Mouse (Mus musculus) small intestine, adult 2 months (tissue): ENCODE data around the gene Slc50a1. TPM values are rescaled to one million over a fixed set of nuclear protein-coding genes. Genes with fewer than 3 reads are reported as not detected.

Source experiments
- H3K27ac ChIP-seq: fragments of 200-500 bp; 2 replicates; pipeline ENCODE4 v1.5.1; 2012; ENCODE audit warnings: low read depth, low read length, control low read depth, inconsistent platforms; ENCODE audit not compliant: insufficient read depth
- H3K27me3 ChIP-seq: fragments of 200-500 bp; 2 replicates; pipeline ENCODE4 v1.6.1; 2012; ENCODE audit warnings: mild to moderate bottlenecking, moderate library complexity, low read length, inconsistent platforms; ENCODE audit not compliant: control insufficient read depth, insufficient read depth
- H3K36me3 ChIP-seq: fragments of 200-500 bp; 2 replicates; pipeline ENCODE4 v1.6.1; 2012; ENCODE audit warnings: mild to moderate bottlenecking, low read length, control low read depth, inconsistent platforms; ENCODE audit not compliant: control insufficient read depth, insufficient read depth
- H3K4me1 ChIP-seq: fragments of 200-500 bp; 2 replicates; pipeline ENCODE4 v1.6.1; 2012; ENCODE audit warnings: low read length, inconsistent platforms, mixed read lengths; ENCODE audit not compliant: control insufficient read depth, insufficient read depth, insufficient read length
- H3K4me3 ChIP-seq: fragments of 200-500 bp; 2 replicates; pipeline ENCODE4 v1.5.1; 2012; ENCODE audit warnings: low read depth, mild to moderate bottlenecking, control low read depth, inconsistent platforms, low read length, moderate library complexity
- CTCF ChIP-seq: fragments of 200-500 bp; IDR thresholded peaks from 2 replicates; pipeline ENCODE4 v1.5.1; 2012; ENCODE audit warnings: low read depth, mild to moderate bottlenecking, control low read depth, inconsistent platforms, low read length, moderate library complexity, mixed read lengths; ENCODE audit not compliant: insufficient replicate concordance, insufficient read length; ENCODE audit errors: extremely low read depth
- POLR2A ChIP-seq: fragments of 200-500 bp; IDR thresholded peaks from 2 replicates; pipeline ENCODE4 v1.6.1; 2012; ENCODE audit warnings: low read depth, mild to moderate bottlenecking, control low read depth, inconsistent platforms, low read length, moderate library complexity
- WGBS: fragments of 180-500 bp; shearing (Covaris S2); methylation state at CpG from one replicate; pipeline ENCODE4 v1.1.7; 2018; 5-methylcytosine and 5-hydroxymethylcytosine counted together
- polyA plus RNA-seq: library from polyadenylated mRNA; depleted of rRNA; stranded (reverse); fragments of >200 nt; gene quantifications from 2 replicates; pipeline ENCODE4 v1.2.3, GENCODE M21; 2012

The Slc50a1 gene
- polyA plus RNA-seq, 1 experiment: 97.3 TPM

DNA sequence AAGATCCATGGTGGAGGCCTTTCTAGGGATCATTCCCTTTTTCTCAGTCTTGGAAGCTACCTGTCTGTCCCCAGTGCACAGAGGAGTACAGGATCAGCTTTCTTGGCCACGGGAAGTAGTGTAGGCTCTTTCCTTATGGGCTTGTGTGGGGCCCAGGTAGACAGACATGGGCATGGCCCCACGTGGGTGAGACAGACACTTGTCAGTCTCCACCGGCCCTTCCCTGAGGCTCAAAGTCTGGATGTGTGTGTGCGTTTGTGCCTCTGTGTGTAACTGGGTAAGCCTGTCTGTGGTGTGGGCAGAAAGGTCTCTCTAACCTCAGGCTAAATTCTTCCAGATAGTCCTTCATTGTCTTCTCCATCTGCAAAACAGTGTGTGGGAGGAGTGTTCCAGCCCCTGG is 34.7 kb upstream of the Slc50a1 start:
- peaks cover 32% of the 10 kb centered on the region for H3K4me1 ChIP-seq
- no peak overlapping the region for H3K4me3 ChIP-seq
- no peak for TF ChIP-seq CTCF
- peak overlapping the region; percentile 72 for H3K27ac ChIP-seq
- 29% methylated on average over 4 of the region's 4 CpGs for WGBS
- no peaks in the 10 kb centered on the region for H3K27me3 ChIP-seq
- no peaks in the 10 kb centered on the region for H3K36me3 ChIP-seq

- H3K4me1 ChIP-seq: peaks cover 32% of the 10 kb centered on the region
- TF ChIP-seq CTCF: no peak
- TF ChIP-seq POLR2A: no peak
- WGBS: 42% methylated on average over 6 of the region's 6 CpGs
- H3K27me3 ChIP-seq: no peaks in the 10 kb centered on the region
- H3K4me3 ChIP-seq: no peak overlapping the region
- H3K27ac ChIP-seq: 0 out of 2 replicates have a peak overlapping the region, but pooled peaks have one; percentile 27
- H3K36me3 ChIP-seq: no peaks in the 10 kb centered on the region
Measured at GRCm38 (mm10) chr3:89304440-89304839, 34.1 kb upstream of the Slc50a1 start.

- no peak overlapping the region for H3K4me3 ChIP-seq
- H3K27me3 ChIP-seq: no peaks in the 10 kb centered on the region
- no peak for TF ChIP-seq POLR2A
- TF ChIP-seq CTCF: no peak
- H3K4me1 ChIP-seq: peaks cover 33% of the 10 kb centered on the region
- H3K36me3 ChIP-seq: no peaks in the 10 kb centered on the region
- peak overlapping the region; percentile 89 for H3K27ac ChIP-seq
- 39% methylated on average over 2 of the region's 2 CpGs for WGBS
Measured at GRCm38 (mm10) chr3:89300514-89300913, 30.1 kb upstream of the Slc50a1 start.

- H3K4me3 ChIP-seq: no peak overlapping the region
- peaks cover 29% of the 10 kb centered on the region for H3K4me1 ChIP-seq
- no peaks in the 10 kb centered on the region for H3K36me3 ChIP-seq
- peak overlapping the region; percentile 89 for H3K27ac ChIP-seq
- WGBS: 11% methylated on average over 1 of the region's 1 CpGs
- no peaks in the 10 kb centered on the region for H3K27me3 ChIP-seq
- TF ChIP-seq CTCF (no peak), POLR2A (no peak)
Measured at GRCm38 (mm10) chr3:89300071-89300470, 29.7 kb upstream of the Slc50a1 start.

DNA sequence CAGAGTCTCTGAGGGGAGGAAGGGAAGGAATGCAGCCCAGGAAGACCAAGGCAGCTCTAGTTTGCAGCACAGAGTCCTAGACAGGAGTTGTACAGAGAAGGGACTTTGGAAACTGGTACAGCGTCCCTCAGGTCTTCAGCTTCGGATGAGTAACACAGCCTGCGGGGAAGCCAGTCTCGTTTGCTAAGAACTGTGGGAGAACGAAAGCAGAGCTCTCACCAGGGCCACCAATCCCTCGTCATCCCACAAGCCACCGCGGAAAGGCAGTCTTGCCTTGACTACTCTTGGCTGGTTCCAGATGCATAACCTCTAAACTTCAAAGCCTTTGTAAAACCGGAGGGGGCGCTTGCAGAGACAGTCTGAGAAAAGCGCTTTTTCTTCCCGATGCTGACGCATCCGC is 29.1 kb upstream of the Slc50a1 start:
- WGBS: 2% methylated on average over 14 of the region's 14 CpGs
- H3K27ac ChIP-seq: peak overlapping the region; percentile 96
- H3K36me3 ChIP-seq: no peaks in the 10 kb centered on the region
- H3K4me1 ChIP-seq: peaks cover 24% of the 10 kb centered on the region
- TF ChIP-seq POLR2A (peak; percentile 33; the same call in 1 of the 2 replicates), CTCF (no peak)
- H3K4me3 ChIP-seq: peak overlapping the region; percentile 51
- H3K27me3 ChIP-seq: no peaks in the 10 kb centered on the region

GRCm38 (mm10) chr3:89298908-89299307 is 28.5 kb upstream of the Slc50a1 start:
- Histone ChIP-seq H3K4me3 (no peak overlapping the region), H3K36me3 (no peaks in the 10 kb centered on the region), H3K4me1 (peaks cover 23% of the 10 kb centered on the region; the same call in 1 of the 2 replicates), H3K27me3 (no peaks in the 10 kb centered on the region), H3K27ac (peak overlapping the region; percentile 67)
- TF ChIP-seq CTCF (no peak), POLR2A (no peak)
- 67% methylated on average over 6 of the region's 6 CpGs for WGBS

GRCm38 (mm10) chr3:89296761-89297396 is 26.5 kb upstream of the Slc50a1 start:
- no peak overlapping the region for H3K27ac ChIP-seq
- H3K4me3 ChIP-seq: no peak overlapping the region
- H3K4me1 ChIP-seq: peaks cover 31% of the 10 kb centered on the region
- TF ChIP-seq CTCF (no peak), POLR2A (no peak)
- no peaks in the 10 kb centered on the region for H3K27me3 ChIP-seq
- no peaks in the 10 kb centered on the region for H3K36me3 ChIP-seq
- WGBS: 41% methylated on average over 11 of the region's 11 CpGs
